Mouse (Mus musculus): ENCODE measurements at regions not wholly inside any gene's neighbourhood (a gene's known extent, or its start where the extent isn't known, plus 50 kb on each side); places are given as distances from the start of the nearest gene placed in this dataset.
A peak's percentile ranks its signal among the peaks of the same experiment; 100 is the strongest.

GRCm38 (mm10) chr7:137713856-137714255 is 276.4 kb downstream of the Glrx3 start:
- Histone ChIP-seq H3K4me1 (ENCODE audit: control insufficient read depth, insufficient read depth, low read length) (no peaks in the 10 kb centered on the region), H3K27ac (replicated peaks; ENCODE audit: low read depth, low read length) (no peak overlapping the region), H3K9me3 (ENCODE audit: control insufficient read depth, low read length) (no peaks in the 10 kb centered on the region), H3K36me3 (ENCODE audit: control insufficient read depth, insufficient read depth, low read length) (no peaks in the 10 kb centered on the region), H3K27me3 (ENCODE audit: control insufficient read depth, insufficient read depth, low read length) (no peaks in the 10 kb centered on the region), H3K4me3 (ENCODE audit: low read depth, low read length) (no peak overlapping the region), H3K9ac (ENCODE audit: low read length) (no peak overlapping the region), H3K4me2 (ENCODE audit: low read depth, severe bottlenecking) (no peak overlapping the region)
- no peak for ATAC-seq (ENCODE audit: insufficient number of reproducible peaks, low FRiP score, low TSS enrichment, low read depth)
- no peak for DNase-seq (ENCODE audit: low spot score)
- 81% methylated on average over 3 of the region's 3 CpGs for WGBS

- Histone ChIP-seq H3K9me3 (ENCODE audit: control insufficient read depth, low read length) (no peaks in the 10 kb centered on the region), H3K9ac (ENCODE audit: low read length) (no peak overlapping the region), H3K4me3 (ENCODE audit: low read depth, low read length) (no peak overlapping the region), H3K36me3 (ENCODE audit: control insufficient read depth, insufficient read depth, low read length) (no peaks in the 10 kb centered on the region), H3K27me3 (ENCODE audit: control insufficient read depth, insufficient read depth, low read length) (no peaks in the 10 kb centered on the region), H3K4me1 (ENCODE audit: control insufficient read depth, insufficient read depth, low read length) (no peaks in the 10 kb centered on the region), H3K4me2 (ENCODE audit: low read depth, severe bottlenecking) (no peak overlapping the region), H3K27ac (replicated peaks; ENCODE audit: low read depth, low read length) (no peak overlapping the region)
- DNase-seq (ENCODE audit: low spot score) (peak; percentile 30), ATAC-seq (ENCODE audit: insufficient number of reproducible peaks, low FRiP score, low TSS enrichment, low read depth) (no peak)
- 49% methylated on average over 12 of the region's 12 CpGs for WGBS
These were observed 277.0 kb downstream of the Glrx3 start for GRCm38 (mm10) chr7:137714318-137714962.

- H3K9me3 ChIP-seq (ENCODE audit: control insufficient read depth, low read length), result no peaks in the 10 kb centered on the region
- no peak overlapping the region for H3K27ac ChIP-seq (replicated peaks; ENCODE audit: low read depth, low read length)
- no peak overlapping the region for H3K4me3 ChIP-seq (ENCODE audit: low read depth, low read length)
- H3K9ac ChIP-seq (ENCODE audit: low read length), result no peak overlapping the region
- H3K27me3 ChIP-seq (ENCODE audit: control insufficient read depth, insufficient read depth, low read length), result no peaks in the 10 kb centered on the region
- no peaks in the 10 kb centered on the region for H3K4me1 ChIP-seq (ENCODE audit: control insufficient read depth, insufficient read depth, low read length)
- H3K36me3 ChIP-seq (ENCODE audit: control insufficient read depth, insufficient read depth, low read length), result no peaks in the 10 kb centered on the region
- ATAC-seq (ENCODE audit: insufficient number of reproducible peaks, low FRiP score, low TSS enrichment, low read depth), result no peak
- no peak for DNase-seq (ENCODE audit: low spot score)
- no peak overlapping the region for H3K4me2 ChIP-seq (ENCODE audit: low read depth, severe bottlenecking)
- WGBS, result 76% methylated on average over 6 of the region's 6 CpGs
These were observed 277.9 kb downstream of the Glrx3 start for GRCm38 (mm10) chr7:137715126-137715900.

- H3K4me1 ChIP-seq (ENCODE audit: control insufficient read depth, insufficient read depth, low read length), result no peaks in the 10 kb centered on the region
- no peak for ATAC-seq (ENCODE audit: insufficient number of reproducible peaks, low FRiP score, low TSS enrichment, low read depth)
- 77% methylated on average over 7 of the region's 7 CpGs for WGBS
- no peaks in the 10 kb centered on the region for H3K27me3 ChIP-seq (ENCODE audit: control insufficient read depth, insufficient read depth, low read length)
- DNase-seq (ENCODE audit: low spot score), result no peak
- H3K4me2 ChIP-seq (ENCODE audit: low read depth, severe bottlenecking), result no peak overlapping the region
- H3K9ac ChIP-seq (ENCODE audit: low read length), result no peak overlapping the region
- H3K36me3 ChIP-seq (ENCODE audit: control insufficient read depth, insufficient read depth, low read length), result no peaks in the 10 kb centered on the region
- H3K4me3 ChIP-seq (ENCODE audit: low read depth, low read length), result no peak overlapping the region
- H3K27ac ChIP-seq (replicated peaks; ENCODE audit: low read depth, low read length), result no peak overlapping the region
- no peaks in the 10 kb centered on the region for H3K9me3 ChIP-seq (ENCODE audit: control insufficient read depth, low read length)
These were observed 286.1 kb downstream of the Glrx3 start for GRCm38 (mm10) chr7:137723361-137724040.

DNA sequence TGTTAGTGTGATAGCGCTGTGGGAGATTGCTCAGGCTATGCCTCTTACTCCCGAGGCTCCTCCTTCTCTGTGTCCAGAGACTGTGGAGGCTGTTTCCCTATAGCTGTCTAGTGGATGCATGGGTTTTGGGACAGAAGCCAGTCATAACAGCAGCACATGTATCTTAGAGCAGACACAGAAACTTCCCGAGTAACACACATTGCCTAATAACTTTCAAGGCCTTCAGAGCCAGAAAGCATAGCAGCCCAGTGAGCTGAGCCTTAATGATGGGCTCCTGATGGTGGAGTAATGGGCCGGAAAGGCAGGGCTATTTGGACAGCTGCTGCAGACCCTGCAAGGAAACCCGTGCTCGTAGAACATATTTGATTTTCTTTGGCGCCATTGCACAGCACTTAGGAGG is 288.6 kb downstream of the Glrx3 start:
- ATAC-seq (ENCODE audit: insufficient number of reproducible peaks, low FRiP score, low TSS enrichment, low read depth) (no peak), DNase-seq (ENCODE audit: low spot score) (no peak)
- H3K36me3 ChIP-seq (ENCODE audit: control insufficient read depth, insufficient read depth, low read length), result no peaks in the 10 kb centered on the region
- H3K27ac ChIP-seq (replicated peaks; ENCODE audit: low read depth, low read length), result no peak overlapping the region
- no peak overlapping the region for H3K4me3 ChIP-seq (ENCODE audit: low read depth, low read length)
- H3K9ac ChIP-seq (ENCODE audit: low read length), result no peak overlapping the region
- H3K4me1 ChIP-seq (ENCODE audit: control insufficient read depth, insufficient read depth, low read length), result no peaks in the 10 kb centered on the region
- no peaks in the 10 kb centered on the region for H3K9me3 ChIP-seq (ENCODE audit: control insufficient read depth, low read length)
- 77% methylated on average over 7 of the region's 7 CpGs for WGBS
- H3K27me3 ChIP-seq (ENCODE audit: control insufficient read depth, insufficient read depth, low read length), result no peaks in the 10 kb centered on the region
- H3K4me2 ChIP-seq (ENCODE audit: low read depth, severe bottlenecking), result no peak overlapping the region

- Histone ChIP-seq H3K9ac (ENCODE audit: low read length) (no peak overlapping the region), H3K27ac (replicated peaks; ENCODE audit: low read depth, low read length) (no peak overlapping the region), H3K36me3 (ENCODE audit: control insufficient read depth, insufficient read depth, low read length) (no peaks in the 10 kb centered on the region), H3K4me1 (ENCODE audit: control insufficient read depth, insufficient read depth, low read length) (no peaks in the 10 kb centered on the region), H3K27me3 (ENCODE audit: control insufficient read depth, insufficient read depth, low read length) (no peaks in the 10 kb centered on the region), H3K4me3 (ENCODE audit: low read depth, low read length) (no peak overlapping the region), H3K4me2 (ENCODE audit: low read depth, severe bottlenecking) (no peak overlapping the region), H3K9me3 (ENCODE audit: control insufficient read depth, low read length) (no peaks in the 10 kb centered on the region)
- ATAC-seq (ENCODE audit: insufficient number of reproducible peaks, low FRiP score, low TSS enrichment, low read depth), result no peak
- WGBS, result 94% methylated on average over 5 of the region's 5 CpGs
- DNase-seq (ENCODE audit: low spot score), result no peak
These were observed 298.6 kb downstream of the Glrx3 start for GRCm38 (mm10) chr7:137735873-137736527.

DNA sequence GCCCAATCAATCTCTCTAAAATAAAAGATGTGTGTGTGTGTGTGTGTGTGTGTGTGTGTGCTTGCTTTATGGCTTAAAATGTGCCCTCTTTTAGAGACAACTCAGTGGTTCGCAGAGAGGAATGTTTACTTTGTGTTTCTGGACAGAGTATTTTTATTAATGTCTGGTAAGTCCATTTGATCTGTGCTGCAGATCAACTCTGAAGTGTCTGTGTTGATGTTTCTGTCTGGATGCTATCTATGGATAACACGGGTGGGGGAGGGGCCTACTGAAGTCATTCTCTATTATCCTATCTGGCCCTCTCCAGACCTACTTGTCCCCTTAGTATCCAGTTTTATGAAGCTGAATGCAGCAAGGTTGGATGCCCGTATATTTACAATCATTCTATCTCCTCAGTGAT is 304.3 kb downstream of the Glrx3 start:
- Histone ChIP-seq H3K27me3 (ENCODE audit: control insufficient read depth, insufficient read depth, low read length) (no peaks in the 10 kb centered on the region), H3K9me3 (ENCODE audit: control insufficient read depth, low read length) (no peaks in the 10 kb centered on the region), H3K4me3 (ENCODE audit: low read depth, low read length) (no peak overlapping the region), H3K27ac (replicated peaks; ENCODE audit: low read depth, low read length) (no peak overlapping the region), H3K4me2 (ENCODE audit: low read depth, severe bottlenecking) (no peak overlapping the region), H3K9ac (ENCODE audit: low read length) (no peak overlapping the region), H3K36me3 (ENCODE audit: control insufficient read depth, insufficient read depth, low read length) (no peaks in the 10 kb centered on the region), H3K4me1 (ENCODE audit: control insufficient read depth, insufficient read depth, low read length) (peaks cover 6% of the 10 kb centered on the region; the same call in 1 of the 2 replicates)
- 82% methylated on average over 3 of the region's 3 CpGs for WGBS
- DNase-seq (ENCODE audit: low spot score) (no peak), ATAC-seq (ENCODE audit: insufficient number of reproducible peaks, low FRiP score, low TSS enrichment, low read depth) (no peak)

DNA sequence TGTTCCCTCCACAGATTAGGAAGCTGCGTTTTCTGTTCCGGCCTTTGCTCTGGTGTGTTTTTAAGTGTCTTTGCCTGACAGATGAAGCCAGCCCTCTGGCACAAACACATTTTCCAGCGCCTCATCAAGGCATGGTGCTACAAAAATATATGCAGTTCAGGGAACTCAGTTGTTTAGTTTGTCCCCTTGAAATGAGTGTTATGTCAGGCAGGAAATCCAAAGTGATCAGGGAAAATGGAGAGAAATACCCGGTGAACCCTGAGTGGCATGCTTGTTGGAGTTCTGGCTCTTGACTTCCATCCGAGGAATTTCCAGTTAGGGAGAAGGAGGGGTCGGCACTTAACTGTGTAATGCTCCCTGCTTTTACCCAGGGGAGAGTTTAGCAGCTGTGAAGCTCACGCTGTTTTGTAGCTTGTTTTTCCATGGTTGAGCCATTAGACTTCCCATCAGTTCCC is 304.9 kb downstream of the Glrx3 start:
- H3K27me3 ChIP-seq (ENCODE audit: control insufficient read depth, insufficient read depth, low read length), result no peaks in the 10 kb centered on the region
- ATAC-seq (ENCODE audit: insufficient number of reproducible peaks, low FRiP score, low TSS enrichment, low read depth) (no peak), DNase-seq (ENCODE audit: low spot score) (no peak)
- no peak overlapping the region for H3K9ac ChIP-seq (ENCODE audit: low read length)
- H3K4me3 ChIP-seq (ENCODE audit: low read depth, low read length), result no peak overlapping the region
- peaks cover 6% of the 10 kb centered on the region; the same call in 1 of the 2 replicates for H3K4me1 ChIP-seq (ENCODE audit: control insufficient read depth, insufficient read depth, low read length)
- 35% methylated on average over 7 of the region's 7 CpGs for WGBS
- no peak overlapping the region for H3K4me2 ChIP-seq (ENCODE audit: low read depth, severe bottlenecking)
- H3K27ac ChIP-seq (replicated peaks; ENCODE audit: low read depth, low read length), result no peak overlapping the region
- H3K9me3 ChIP-seq (ENCODE audit: control insufficient read depth, low read length), result no peaks in the 10 kb centered on the region
- H3K36me3 ChIP-seq (ENCODE audit: control insufficient read depth, insufficient read depth, low read length), result no peaks in the 10 kb centered on the region
